Mouse (Mus musculus) WW6 (cell line): ENCODE measurements around the gene Opn1sw.
A peak's percentile ranks its signal among the peaks of the same experiment; 100 is the strongest.
"Not testable (repeated sequence)": the region's sequence is repeated elsewhere in the genome, so short reads cannot be mapped to it uniquely, and the experiment has no call there.

Source experiments
- DNase-seq: peaks from one replicate; pipeline ENCODE4 v3.0.0-alpha.2; 2013; ENCODE audit warnings: low read depth, low spot score

Opn1sw gene

GRCm38 (mm10) chr6:29396714-29397540 lies 8.7 kb upstream of the Opn1sw start:
- no peak for DNase-seq

- no peak for DNase-seq
Measured at GRCm38 (mm10) chr6:29395910-29396713, 7.8 kb upstream of the Opn1sw start, which contains the start of gene Ccdc136. Gene Ccdc136 (plus strand): TSS chr6:29396309.

GRCm38 (mm10) chr6:29394286-29394685 lies 6.0 kb upstream of the Opn1sw start:
- no peak for DNase-seq

GRCm38 (mm10) chr6:29391802-29392201 lies 3.5 kb upstream of the Opn1sw start:
- DNase-seq, result no peak

GRCm38 (mm10) chr6:29391241-29391640 lies 3.0 kb upstream of the Opn1sw start:
- DNase-seq, result not testable (repeated sequence)

- DNase-seq, result not testable (repeated sequence)
Measured at GRCm38 (mm10) chr6:29390500-29390899, 2.2 kb upstream of the Opn1sw start.

GRCm38 (mm10) chr6:29389425-29389824 lies 1.2 kb upstream of the Opn1sw start:
- no peak for DNase-seq

GRCm38 (mm10) chr6:29388606-29389080 lies 375 bp upstream of the Opn1sw start:
- DNase-seq, result no peak

- no peak for DNase-seq
Measured at GRCm38 (mm10) chr6:29382442-29382841, 5.8 kb downstream of the Opn1sw start.

- DNase-seq, result no peak
Measured at GRCm38 (mm10) chr6:29379954-29380353, 8.3 kb downstream of the Opn1sw start.

GRCm38 (mm10) chr6:29378678-29379077 lies 9.6 kb downstream of the Opn1sw start:
- DNase-seq, result no peak

- no peak for DNase-seq
Measured at GRCm38 (mm10) chr6:29377386-29377785, 10.9 kb downstream of the Opn1sw start.

GRCm38 (mm10) chr6:29365277-29365676 lies 23.0 kb downstream of the Opn1sw start:
- DNase-seq, result no peak

GRCm38 (mm10) chr6:29363129-29363515 lies 25.1 kb downstream of the Opn1sw start:
- DNase-seq, result no peak

- DNase-seq, result no peak
Measured at GRCm38 (mm10) chr6:29362246-29363128, 25.8 kb downstream of the Opn1sw start.

- DNase-seq, result no peak
Measured at GRCm38 (mm10) chr6:29360211-29360610, 28.1 kb downstream of the Opn1sw start.

GRCm38 (mm10) chr6:29359386-29359785 lies 28.9 kb downstream of the Opn1sw start:
- no peak for DNase-seq

GRCm38 (mm10) chr6:29352816-29353215 lies 35.5 kb downstream of the Opn1sw start:
- DNase-seq, result no peak

GRCm38 (mm10) chr6:29351613-29352012 lies 36.7 kb downstream of the Opn1sw start:
- no peak for DNase-seq

GRCm38 (mm10) chr6:29348371-29348724 lies 39.9 kb downstream of the Opn1sw start:
- no peak for DNase-seq

- peak; percentile 94 for DNase-seq
Measured at GRCm38 (mm10) chr6:29347665-29348370, 40.5 kb downstream of the Opn1sw start, which contains the start of gene Calu. Gene Calu (plus strand): TSS chr6:29348069.
